Mouse (Mus musculus) ES-E14 (cell line): ENCODE measurements around the gene Shc1. TPM values are rescaled to one million over a fixed set of nuclear protein-coding genes. Genes with fewer than 3 reads are reported as not detected.

ENCODE experiments used
- DNase-seq: peaks from one replicate; pipeline ENCODE4 v3.0.0-alpha.2; 2013; ENCODE audit warnings: low read depth, low spot score
- H3K27ac ChIP-seq: 2 replicates; pipeline ENCODE4 v1.5.1; 2012; ENCODE audit warnings: low read depth, mild to moderate bottlenecking, low read length, moderate library complexity, mixed read lengths; ENCODE audit not compliant: poor library complexity, insufficient read depth, severe bottlenecking
- H3K36me3 ChIP-seq: 2 replicates; pipeline ENCODE4 v1.6.1; 2012; ENCODE audit warnings: mild to moderate bottlenecking, low read length, moderate library complexity, mixed read lengths; ENCODE audit not compliant: control insufficient read depth, poor library complexity, insufficient read depth, severe bottlenecking
- H3K4me1 ChIP-seq, 2 experiments: fragments of 150-350 bp in 1 of 2; sonication (generic) in 1 of 2; 2 replicates each; pipeline ENCODE4 v1.6.1; 2012; ENCODE audit warnings: low read length in 2 of 2, mild to moderate bottlenecking in 1 of 2, mixed read lengths in 1 of 2; ENCODE audit not compliant: control insufficient read depth in 2 of 2, insufficient read depth in 2 of 2, poor library complexity in 1 of 2
- H3K4me3 ChIP-seq, 2 experiments: fragments of 150-350 bp in 1 of 2; sonication (generic) in 1 of 2; 2 replicates each; pipeline ENCODE4 v1.5.1; 2012; ENCODE audit warnings: low read length in 2 of 2, low read depth in 1 of 2, mild to moderate bottlenecking in 1 of 2, mixed read lengths in 1 of 2; ENCODE audit not compliant: insufficient read depth in 1 of 2, poor library complexity in 1 of 2, severe bottlenecking in 1 of 2
- H3K9ac ChIP-seq: 2 replicates; pipeline ENCODE4 v1.6.1; 2012; ENCODE audit warnings: low read depth, mild to moderate bottlenecking, low read length, mixed read lengths; ENCODE audit not compliant: poor library complexity, insufficient read depth, severe bottlenecking
- H3K9me3 ChIP-seq: fragments of 150-350 bp; sonication (generic); 2 replicates; pipeline ENCODE4 v1.6.1; 2012; ENCODE audit warnings: low read depth, mild to moderate bottlenecking, low read length; ENCODE audit not compliant: control insufficient read depth, insufficient read depth
- CHD2 ChIP-seq: IDR thresholded peaks from 2 replicates; pipeline ENCODE4 v1.6.1; 2014; ENCODE audit warnings: mild to moderate bottlenecking, low read depth, low read length, inconsistent platforms
- HCFC1 ChIP-seq: IDR thresholded peaks from 2 replicates; pipeline ENCODE4 v1.6.1; 2012; ENCODE audit warnings: low read length, inconsistent platforms, borderline replicate concordance; ENCODE audit not compliant: insufficient read depth
- MAFK ChIP-seq: IDR thresholded peaks from 2 replicates; pipeline ENCODE4 v1.6.1; 2014; ENCODE audit warnings: mild to moderate bottlenecking, low read depth, low read length, inconsistent platforms; ENCODE audit not compliant: insufficient read depth
- ZC3H11A ChIP-seq: IDR thresholded peaks from 2 replicates; pipeline ENCODE4 v1.6.1; 2012; ENCODE audit warnings: low read depth, mild to moderate bottlenecking, inconsistent platforms, low read length, borderline replicate concordance
- ZNF384 ChIP-seq: IDR thresholded peaks from 2 replicates; pipeline ENCODE4 v1.6.1; 2012; ENCODE audit warnings: low read depth, low read length, inconsistent platforms
- in situ Hi-C, 2 experiments: fragments of 600-800 bp; cut with MboI; formaldehyde crosslinking; loops; one replicate each; pipeline ENCODE4 v1.15.1; 2025; ENCODE audit warnings: low sequenced_read_pairs in 2 of 2, inconsistent platforms in 1 of 2; ENCODE audit not compliant: unreplicated experiment in 2 of 2
- total RNA-seq: library from RNA; depleted of rRNA; stranded (reverse); fragments of 300-350 nt; gene quantifications from 2 replicates; pipeline ENCODE4 v1.2.3, GENCODE M21; 2012; rRNA removed

Shc1 gene
- 66.9 and 72.0 TPM in 2 replicates for total RNA-seq

DNA sequence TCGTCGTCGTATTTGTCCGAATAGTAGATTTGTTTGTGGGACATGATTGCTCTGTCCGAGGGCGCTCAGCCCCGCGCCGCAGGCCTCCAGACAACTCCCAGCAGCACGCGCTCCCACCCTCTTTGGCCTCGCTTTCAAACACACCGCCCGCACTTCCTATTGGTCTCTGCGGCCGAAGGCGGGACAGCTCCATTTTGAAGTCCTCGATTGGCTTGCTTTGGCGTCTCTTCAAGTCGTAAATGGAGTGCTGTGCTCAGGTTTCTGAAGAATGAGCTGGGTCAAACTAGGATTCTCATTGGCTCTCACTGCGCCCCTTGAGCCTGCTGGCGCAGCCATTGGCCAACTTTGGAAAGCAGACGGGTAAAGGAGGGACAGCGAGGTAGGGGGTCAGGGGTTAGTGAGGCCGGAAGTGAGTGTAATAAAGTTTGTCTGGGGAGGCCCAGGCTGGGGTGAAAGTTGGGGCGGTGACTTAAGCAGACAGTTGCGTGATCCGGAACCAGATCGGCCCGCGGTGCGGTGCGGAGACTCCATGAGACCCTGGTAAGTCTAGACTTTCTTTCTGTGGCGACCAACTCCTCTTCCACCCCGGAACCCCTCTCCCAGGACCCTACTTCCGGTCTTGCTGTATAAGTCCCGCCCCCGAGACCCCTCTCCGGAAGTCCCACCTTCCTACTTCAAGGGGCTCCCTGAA, at the start of gene Shc1, which contains the start of gene Cks1b:
Gene Shc1 (plus strand): TSS at position 274 of the 691 bp plus-strand sequence.
Gene Cks1b (minus strand): TSS at position 214 of the 691 bp plus-strand sequence.
- peaks cover 22% of the 10 kb centered on the region for H3K36me3 ChIP-seq
- no peaks in the 10 kb centered on the region for H3K9me3 ChIP-seq
- in situ Hi-C loops: no loop called here
- peak within 1 kb of the TSS; percentile 94 for H3K9ac ChIP-seq
- peak within 1 kb of the TSS; percentile 96 for H3K27ac ChIP-seq
- peak within 1 kb of the TSS; percentile 87 to 98 for H3K4me3 ChIP-seq
- DNase-seq: peak; percentile 96
- TF ChIP-seq HCFC1 (peak; percentile 57; the same call in 1 of the 2 replicates), ZC3H11A (no peak), CHD2 (peak; percentile 45; the same call in 1 of the 2 replicates), ZNF384 (no peak), MAFK (no peak)
- H3K4me1 ChIP-seq: peaks cover 12 to 13% of the 10 kb centered on the region in 2 experiments; a peak in 3 of 4 replicates

DNA sequence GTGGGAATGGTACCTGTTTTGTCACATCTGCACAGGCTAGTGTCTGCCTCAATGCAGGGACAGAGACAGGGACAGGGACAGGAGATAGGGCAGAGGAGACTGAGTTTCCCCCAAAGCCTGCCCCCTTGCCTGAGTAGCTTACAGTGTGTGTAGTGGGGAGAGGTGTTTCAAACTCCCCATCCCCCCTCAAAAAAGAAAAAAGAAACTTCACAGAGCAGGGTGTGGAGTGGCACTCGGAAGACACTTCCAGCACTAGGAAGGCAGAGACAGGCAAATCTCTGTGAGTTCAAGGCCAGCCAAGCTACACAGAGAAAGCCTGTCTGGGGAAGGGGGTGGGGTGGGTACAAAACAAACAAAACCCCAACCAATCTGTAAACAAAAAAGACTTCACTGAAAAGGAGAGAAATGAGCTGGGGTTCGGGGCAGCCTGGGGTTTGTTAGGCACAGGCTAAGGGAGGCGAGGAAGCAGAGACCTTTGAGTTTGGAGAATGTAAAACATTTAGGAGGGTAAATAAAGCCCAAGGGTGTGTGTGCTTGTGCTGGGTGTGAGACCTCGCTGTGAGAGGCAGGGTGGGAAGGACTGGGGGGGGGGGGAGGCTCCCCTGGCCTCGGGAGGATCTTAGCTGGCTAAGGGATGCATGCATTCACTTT, 44.5 kb upstream of the Shc1 start:
- Histone ChIP-seq H3K9me3 (no peaks in the 10 kb centered on the region), H3K9ac (no peak overlapping the region), H3K36me3 (peaks cover 5% of the 10 kb centered on the region; the same call in 1 of the 2 replicates), H3K4me3 (no peak overlapping the region), H3K27ac (no peak overlapping the region; the same call in 1 of the 2 replicates), H3K4me1 (peaks cover 2 to 14% of the 10 kb centered on the region in 2 experiments; a peak in 3 of 4 replicates)
- in situ Hi-C loops: no loop called here
- DNase-seq: no peak
- TF ChIP-seq HCFC1 (no peak), CHD2 (no peak), MAFK (no peak), ZC3H11A (no peak), ZNF384 (no peak)

DNA sequence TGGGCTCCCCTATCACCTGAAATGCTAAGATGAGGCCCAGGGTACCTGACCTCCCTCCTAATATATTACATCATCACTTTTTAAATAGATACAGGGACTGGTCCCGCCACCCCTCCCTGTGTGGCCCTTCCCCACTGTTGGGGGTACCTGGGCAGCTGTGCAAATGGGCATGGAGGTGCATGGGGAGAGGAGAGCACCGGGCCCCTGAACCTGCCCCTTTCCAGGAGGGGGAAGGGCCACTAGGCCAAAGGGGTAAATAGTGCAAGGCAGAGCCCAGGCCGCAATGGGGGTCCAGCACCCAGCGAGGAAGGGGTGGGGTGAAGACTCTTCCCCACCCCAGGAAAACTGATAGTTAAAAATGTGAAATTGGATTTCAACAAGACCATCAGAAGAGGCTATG, 40.4 kb upstream of the Shc1 start:
- H3K9me3 ChIP-seq: no peaks in the 10 kb centered on the region
- DNase-seq: no peak
- in situ Hi-C loops: no loop called here
- H3K4me1 ChIP-seq: peaks cover 6 to 35% of the 10 kb centered on the region in 2 experiments
- H3K36me3 ChIP-seq: peaks cover 18% of the 10 kb centered on the region; the same call in 1 of the 2 replicates
- H3K27ac ChIP-seq: no peak overlapping the region; the same call in 1 of the 2 replicates
- peak overlapping the region in 1 of 2 experiments; percentile 65; a peak in 2 of 4 replicates for H3K4me3 ChIP-seq
- TF ChIP-seq MAFK (no peak), HCFC1 (no peak), ZNF384 (no peak), ZC3H11A (no peak), CHD2 (no peak)
- peak overlapping the region; percentile 19; the same call in 1 of the 2 replicates for H3K9ac ChIP-seq

DNA sequence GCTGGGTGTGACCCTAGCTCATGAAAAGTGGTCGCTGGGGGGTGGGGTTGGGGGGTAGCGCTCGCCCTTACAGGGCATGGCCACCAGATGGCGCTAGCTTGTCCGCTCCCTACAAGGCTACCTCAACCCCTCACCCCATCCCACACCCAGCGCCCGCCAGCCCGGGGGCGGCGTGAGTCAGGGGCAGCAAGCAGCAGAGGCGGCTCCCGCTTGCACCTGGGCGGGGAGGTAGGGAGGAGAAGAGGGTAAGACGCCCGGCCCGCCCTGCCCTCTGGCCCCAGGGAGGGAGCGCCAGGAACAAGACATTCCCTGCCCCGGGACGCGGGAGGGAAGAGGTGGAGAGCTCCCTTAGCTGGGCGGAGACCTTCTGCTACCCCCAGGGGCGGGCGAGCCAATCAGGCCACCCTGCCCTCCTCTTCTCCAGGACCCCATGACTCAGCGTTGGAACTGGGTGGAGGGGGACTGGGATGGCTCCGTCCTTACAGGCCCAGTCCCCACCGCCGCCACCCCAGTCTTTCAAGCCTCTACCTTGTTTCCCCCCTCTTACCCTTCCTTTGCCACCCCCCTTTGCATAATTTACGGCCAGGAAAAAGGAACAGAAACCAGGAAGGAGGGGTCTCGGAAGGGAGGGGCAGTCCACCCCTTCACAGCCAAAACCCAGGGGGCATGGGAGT, 39.7 kb upstream of the Shc1 start:
- Histone ChIP-seq H3K9ac (peak overlapping the region; percentile 64; the same call in 1 of the 2 replicates), H3K4me3 (peak overlapping the region; percentile 45 to 65), H3K9me3 (no peaks in the 10 kb centered on the region), H3K4me1 (peaks cover 6 to 32% of the 10 kb centered on the region in 2 experiments), H3K36me3 (peaks cover 18% of the 10 kb centered on the region; the same call in 1 of the 2 replicates), H3K27ac (peak overlapping the region; percentile 15)
- TF ChIP-seq MAFK (peak; percentile 65), ZC3H11A (no peak)
- DNase-seq: peak; percentile 96
- in situ Hi-C loops: no loop called here
